Mouse (Mus musculus): ENCODE measurements at regions not wholly inside any gene's neighbourhood (a gene's known extent, or its start where the extent isn't known, plus 50 kb on each side); places are given as distances from the start of the nearest gene placed in this dataset.

DNA sequence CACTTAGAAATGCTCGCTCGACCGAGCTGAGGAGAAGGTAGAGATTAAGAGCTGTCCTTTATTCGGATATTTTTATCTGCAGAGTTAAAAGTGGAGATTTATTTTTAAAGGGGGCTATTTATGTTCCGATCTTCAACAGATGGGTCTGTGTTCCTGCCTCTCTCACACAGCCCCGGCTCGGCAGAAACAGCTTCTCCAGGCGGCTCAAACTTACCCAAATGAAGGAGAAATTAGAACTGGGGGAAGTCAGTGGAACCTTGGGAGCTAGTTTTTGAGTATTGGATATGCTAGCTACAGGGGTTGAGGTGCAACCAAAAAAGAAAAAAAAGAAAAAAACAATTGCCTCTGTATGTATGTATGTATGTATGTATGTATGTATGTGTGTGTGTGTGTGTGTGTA lies 124.2 kb upstream of the Zfp703 start:
- no peak for TF ChIP-seq CTCF (IDR thresholded peaks at IDR 0.05; ENCODE audit: low read depth, low read length)
- no peak for TF ChIP-seq POLR2A (IDR thresholded peaks at IDR 0.05; ENCODE audit: borderline replicate concordance, low read depth, low read length)
